Mouse (Mus musculus) gastrocnemius, adult 2 months (tissue): ENCODE measurements around the gene Rnh1. TPM values are rescaled to one million over a fixed set of nuclear protein-coding genes. Genes with fewer than 3 reads are reported as not detected.

Experiments used
- DNase-seq: peaks from one replicate; pipeline ENCODE4 v3.0.0; 2022
- H3K27ac ChIP-seq: fragments of 200-600 bp; 2 replicates; pipeline ENCODE4 v1.8.1; 2022; ENCODE audit warnings: mild to moderate bottlenecking
- H3K4me3 ChIP-seq: fragments of 200-600 bp; 2 replicates; pipeline ENCODE4 v1.8.1; 2022; ENCODE audit warnings: mild to moderate bottlenecking, moderate library complexity
- CTCF ChIP-seq: fragments of 200-600 bp; IDR thresholded peaks from 2 replicates; pipeline ENCODE4 v1.8.1; 2022; ENCODE audit warnings: antibody characterized with exemption, mild to moderate bottlenecking, moderate library complexity
- intact Hi-C: fragments of 180-260 bp; cut with DNase I; formaldehyde crosslinking; loops from one replicate; pipeline ENCODE4 v1.15.1; 2025
- total RNA-seq, 2 experiments: library from RNA; stranded (reverse); gene quantifications; 2 replicates each; pipeline ENCODE4 v1.2.3; 2021

Gene Rnh1
- total RNA-seq, 2 experiments from 2014 or later: 46.5 to 50.9 TPM

- no peak for TF ChIP-seq CTCF
- no peak overlapping the region for H3K27ac ChIP-seq
- DNase-seq: no peak
- no peak overlapping the region for H3K4me3 ChIP-seq
- intact Hi-C loops: no loop called here
These were observed 23.1 kb upstream of the Rnh1 start for GRCm38 (mm10) chr7:141195754-141196153.

GRCm38 (mm10) chr7:141194830-141195229 lies 22.2 kb upstream of the Rnh1 start:
- intact Hi-C loops: loop anchor here (5.0 kb wide), 1 partner anchor 103 kb away; no protein-coding TSS in a partner anchor
- peak overlapping the region; percentile 76 for H3K4me3 ChIP-seq
- DNase-seq: peak; percentile 86
- H3K27ac ChIP-seq: peak overlapping the region; percentile 88
- TF ChIP-seq CTCF: no peak

GRCm38 (mm10) chr7:141194409-141194808 lies 21.8 kb upstream of the Rnh1 start:
- no peak for TF ChIP-seq CTCF
- Histone ChIP-seq H3K27ac (peak overlapping the region; percentile 88), H3K4me3 (peak overlapping the region; percentile 76)
- intact Hi-C loops: loop anchor here (5.0 kb wide), 1 partner anchor 102 kb away; no protein-coding TSS in a partner anchor
- DNase-seq: no peak

DNA sequence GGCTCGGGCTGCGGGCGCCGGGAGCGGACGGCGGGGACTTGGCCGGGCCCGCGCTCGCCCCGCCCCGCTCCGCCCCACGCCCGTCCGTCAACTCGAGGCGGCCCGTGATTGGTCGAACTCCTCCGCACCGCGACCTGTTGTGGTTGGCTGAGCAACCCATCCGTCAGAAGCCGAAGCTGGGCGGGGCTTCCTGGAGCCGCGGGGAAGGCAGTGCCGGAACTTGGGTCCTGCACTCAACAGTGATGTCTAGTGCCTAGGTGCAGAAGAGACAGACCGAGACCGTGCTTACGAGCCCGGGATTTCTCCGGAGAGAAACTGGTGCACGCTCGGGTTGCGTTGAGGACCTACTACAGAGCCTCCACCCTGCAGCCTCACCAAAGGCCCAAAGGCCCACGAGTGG lies 21.3 kb upstream of the Rnh1 start, which contains the start of the genes Hras and Lrrc56:
Gene Hras, minus strand, starts transcription at position 58 of the 400 bp plus-strand sequence.
Gene Lrrc56, plus strand, starts transcription at position 210 of the 400 bp plus-strand sequence.
- H3K4me3 ChIP-seq: peak within 1 kb of the TSS; percentile 76
- no peak for TF ChIP-seq CTCF
- H3K27ac ChIP-seq: peak within 1 kb of the TSS; percentile 96
- intact Hi-C loops: loop anchor here (5.0 kb wide), 1 partner anchor 102 kb away; no protein-coding TSS in a partner anchor
- DNase-seq: peak; percentile 99

DNA sequence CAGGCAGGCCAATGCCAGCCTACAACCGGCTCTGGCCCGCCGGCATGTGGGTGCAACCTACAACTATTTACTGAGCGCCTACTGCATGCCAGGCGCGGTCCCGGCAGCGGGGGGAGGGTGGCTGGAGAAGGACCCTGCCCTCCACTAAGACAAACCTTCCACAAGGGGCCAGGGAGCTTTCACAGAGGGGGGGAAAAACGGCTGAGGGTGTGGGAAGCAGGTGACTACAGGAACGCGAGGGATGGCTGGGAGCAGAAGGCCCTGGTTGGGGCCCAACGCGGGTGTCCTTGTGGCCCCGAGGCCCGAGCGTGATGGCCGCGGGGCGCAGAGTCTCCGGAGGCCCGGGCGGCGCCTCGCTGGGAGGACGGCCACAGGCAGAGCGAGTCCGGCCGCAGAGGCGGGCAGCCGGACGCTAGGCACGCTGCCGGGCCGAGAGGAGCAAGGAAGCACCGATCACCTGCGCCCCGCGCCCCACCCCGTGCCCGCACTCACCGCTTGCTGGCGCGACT lies 20.7 kb upstream of the Rnh1 start:
- peak; percentile 70 for DNase-seq
- TF ChIP-seq CTCF: no peak
- Histone ChIP-seq H3K27ac (peak overlapping the region; percentile 96), H3K4me3 (peak overlapping the region; percentile 76)
- intact Hi-C loops: loop anchor here (5.0 kb wide), 1 partner anchor 101 kb away; no protein-coding TSS in a partner anchor

GRCm38 (mm10) chr7:141192776-141193347 lies 20.2 kb upstream of the Rnh1 start:
- intact Hi-C loops: loop anchor here (5.0 kb wide), 1 partner anchor 101 kb away; no protein-coding TSS in a partner anchor
- peak overlapping the region; percentile 96 for H3K27ac ChIP-seq
- no peak for TF ChIP-seq CTCF
- peak overlapping the region; percentile 76 for H3K4me3 ChIP-seq
- peak; percentile 68 for DNase-seq

- no peak for TF ChIP-seq CTCF
- Histone ChIP-seq H3K27ac (peak overlapping the region; percentile 96), H3K4me3 (peak overlapping the region; percentile 76)
- no peak for DNase-seq
- intact Hi-C loops: loop anchor here (5.0 kb wide), 1 partner anchor 100 kb away; no protein-coding TSS in a partner anchor
These were observed 19.4 kb upstream of the Rnh1 start for GRCm38 (mm10) chr7:141191796-141192685.

GRCm38 (mm10) chr7:141191036-141191435 lies 18.4 kb upstream of the Rnh1 start:
- TF ChIP-seq CTCF: no peak
- DNase-seq: peak; percentile 41
- H3K27ac ChIP-seq: peak overlapping the region; percentile 35; the same call in 1 of the 2 replicates
- peak overlapping the region; percentile 76 for H3K4me3 ChIP-seq
- intact Hi-C loops: loop anchor here (5.0 kb wide), 1 partner anchor 99 kb away; no protein-coding TSS in a partner anchor

DNA sequence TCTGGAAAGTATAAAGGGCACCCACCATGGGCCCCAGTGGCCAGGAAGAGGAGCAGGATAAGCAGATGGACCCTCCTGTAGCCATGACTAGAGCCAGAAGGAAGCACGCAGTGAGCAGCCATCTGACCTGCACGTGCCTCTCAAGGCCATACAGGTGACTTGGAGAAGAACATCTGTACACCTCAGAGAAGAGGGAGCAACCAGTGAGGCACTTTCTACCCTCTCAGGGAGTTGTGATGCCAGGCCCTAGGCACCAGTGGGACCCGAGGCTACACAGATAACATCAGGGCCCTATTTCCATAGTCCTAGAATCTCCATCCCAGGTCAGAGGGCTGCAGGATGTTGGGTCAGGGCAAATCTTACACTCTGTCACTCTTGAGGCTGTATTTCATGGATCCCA lies 17.6 kb upstream of the Rnh1 start:
- intact Hi-C loops: loop anchor here (5.0 kb wide), 1 partner anchor 98 kb away; no protein-coding TSS in a partner anchor
- no peak for DNase-seq
- no peak for TF ChIP-seq CTCF
- Histone ChIP-seq H3K4me3 (no peak overlapping the region), H3K27ac (no peak overlapping the region)

DNA sequence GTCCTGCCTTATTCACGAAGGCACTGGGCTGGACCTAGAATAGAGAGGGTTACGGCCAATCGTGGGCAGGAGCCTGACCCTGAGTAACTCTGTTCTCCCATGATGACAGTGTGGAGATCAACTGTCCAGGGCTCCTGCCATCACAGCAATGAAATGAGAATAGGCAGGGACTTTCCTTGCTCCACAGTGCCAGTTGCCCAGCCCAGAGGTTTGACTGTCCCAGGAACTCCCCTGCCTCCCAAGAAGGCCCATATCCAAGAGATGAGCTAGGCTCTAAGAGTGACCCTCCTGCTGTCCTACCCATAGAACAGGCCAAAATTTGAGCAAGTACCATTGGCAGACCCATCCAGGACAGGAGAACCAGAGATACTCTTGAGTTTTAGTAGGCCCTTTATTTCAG lies 16.1 kb upstream of the Rnh1 start:
- no peak for TF ChIP-seq CTCF
- intact Hi-C loops: no loop called here
- no peak for DNase-seq

GRCm38 (mm10) chr7:141188194-141188593 lies 15.5 kb upstream of the Rnh1 start:
- Histone ChIP-seq H3K4me3 (no peak overlapping the region), H3K27ac (no peak overlapping the region)
- no peak for DNase-seq
- TF ChIP-seq CTCF: no peak
- intact Hi-C loops: no loop called here

More for the DNA sequence above, 16.1 kb upstream of the Rnh1 start:
- Histone ChIP-seq H3K27ac (no peak overlapping the region), H3K4me3 (no peak overlapping the region)

DNA sequence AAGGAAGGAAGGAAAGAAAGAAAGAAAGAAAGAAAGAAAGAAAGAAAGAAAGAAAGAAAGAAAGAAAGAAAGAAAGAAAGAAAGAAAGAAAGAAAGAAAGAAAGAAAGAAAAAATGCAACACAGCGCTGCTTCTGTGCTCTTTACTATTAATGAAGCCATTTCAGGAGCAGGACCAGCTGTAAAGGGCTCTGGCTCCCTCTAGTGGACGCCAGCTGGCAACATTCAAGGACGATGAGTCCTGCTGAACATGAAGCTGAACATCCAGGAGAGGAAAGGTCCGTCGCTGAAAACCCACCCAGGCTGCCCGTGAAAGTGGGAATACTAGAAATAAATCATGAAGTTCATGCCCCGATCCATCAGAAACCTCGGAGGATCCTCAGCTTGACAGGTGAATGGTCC lies 3.5 kb upstream of the Rnh1 start:
- TF ChIP-seq CTCF: peak; percentile 91
- H3K4me3 ChIP-seq: no peak overlapping the region
- peak; percentile 90 for DNase-seq
- H3K27ac ChIP-seq: no peak overlapping the region
- intact Hi-C loops: loop anchor here (1.0 to 5.0 kb wide), 2 partner anchors 84 to 104 kb away; no protein-coding TSS in a partner anchor
